Mouse (Mus musculus): Measurements from ENCODE around the gene Prkch.
"Not testable (repeated sequence)": the region's sequence is repeated elsewhere in the genome, so short reads cannot be mapped to it uniquely, and the experiment has no call there.

Prkch gene

GRCm38 (mm10) chr12:73584610-73585240, at the start of gene Prkch:
Prkch (plus strand) TSS chr12:73584796.
- peak; percentile 77 for DNase-seq (ENCODE audit: low spot score)

- DNase-seq (ENCODE audit: low spot score): no peak
These were observed 47.0 kb upstream of the Prkch start for GRCm38 (mm10) chr12:73537499-73538138.

GRCm38 (mm10) chr12:73538139-73538508, 46.5 kb upstream of the Prkch start:
- DNase-seq (ENCODE audit: low spot score): not testable (repeated sequence)

GRCm38 (mm10) chr12:73539151-73539550, 45.4 kb upstream of the Prkch start:
- DNase-seq (ENCODE audit: low spot score): no peak

GRCm38 (mm10) chr12:73540402-73540801, 44.2 kb upstream of the Prkch start:
- no peak for DNase-seq (ENCODE audit: low spot score)

- no peak for DNase-seq (ENCODE audit: low spot score)
These were observed 41.4 kb upstream of the Prkch start for GRCm38 (mm10) chr12:73543191-73543590.

- DNase-seq (ENCODE audit: low spot score): no peak
These were observed 39.6 kb upstream of the Prkch start for GRCm38 (mm10) chr12:73544736-73545671.

GRCm38 (mm10) chr12:73545672-73546085, 38.9 kb upstream of the Prkch start:
- peak; percentile 56 for DNase-seq (ENCODE audit: low spot score)

- peak; percentile 51 for DNase-seq (ENCODE audit: low spot score)
These were observed 38.4 kb upstream of the Prkch start, which contains the start of gene Tmem30b for GRCm38 (mm10) chr12:73546086-73546711. Tmem30b (minus strand) TSS chr12:73546392.

- DNase-seq (ENCODE audit: low spot score): no peak
These were observed 37.0 kb upstream of the Prkch start for GRCm38 (mm10) chr12:73547646-73548045.

- no peak for DNase-seq (ENCODE audit: low spot score)
These were observed 36.3 kb upstream of the Prkch start for GRCm38 (mm10) chr12:73548259-73548658.

GRCm38 (mm10) chr12:73554155-73554554, 30.4 kb upstream of the Prkch start:
- DNase-seq (ENCODE audit: low spot score): peak; percentile 79

- DNase-seq (ENCODE audit: low spot score): no peak
These were observed 25.9 kb upstream of the Prkch start for GRCm38 (mm10) chr12:73558525-73559195.

GRCm38 (mm10) chr12:73560091-73560490, 24.5 kb upstream of the Prkch start:
- no peak for DNase-seq (ENCODE audit: low spot score)

GRCm38 (mm10) chr12:73563122-73563521, 21.5 kb upstream of the Prkch start:
- not testable (repeated sequence) for DNase-seq (ENCODE audit: low spot score)

- DNase-seq (ENCODE audit: low spot score): no peak
These were observed 20.4 kb upstream of the Prkch start for GRCm38 (mm10) chr12:73564176-73564575.

GRCm38 (mm10) chr12:73564795-73565619, 19.6 kb upstream of the Prkch start:
- DNase-seq (ENCODE audit: low spot score): no peak

GRCm38 (mm10) chr12:73565620-73565969, 19.0 kb upstream of the Prkch start:
- DNase-seq (ENCODE audit: low spot score): no peak

GRCm38 (mm10) chr12:73574632-73575031, 10.0 kb upstream of the Prkch start:
- DNase-seq (ENCODE audit: low spot score): no peak

- DNase-seq (ENCODE audit: low spot score): no peak
These were observed 6.5 kb upstream of the Prkch start for GRCm38 (mm10) chr12:73578141-73578540.

- no peak for DNase-seq (ENCODE audit: low spot score)
These were observed 3.8 kb upstream of the Prkch start for GRCm38 (mm10) chr12:73580811-73581210.

Data from testis, postnatal 10 days (tissue).